Mouse (Mus musculus): Measurements from ENCODE around the gene Usp5.

GRCm38 (mm10) chr6:124874348-124874747 lies 45.1 kb upstream of the Usp5 start:
- TF ChIP-seq POLR2A (IDR thresholded peaks at IDR 0.05; ENCODE audit: control insufficient read depth, low read depth, low read length) (no peak), CTCF (IDR thresholded peaks at IDR 0.05; ENCODE audit: control insufficient read depth, insufficient read depth, insufficient replicate concordance, low read depth, low read length) (no peak)
